Comparison of ENCODE assay signal across 19 mouse cellular contexts in the genomic region with DNA sequence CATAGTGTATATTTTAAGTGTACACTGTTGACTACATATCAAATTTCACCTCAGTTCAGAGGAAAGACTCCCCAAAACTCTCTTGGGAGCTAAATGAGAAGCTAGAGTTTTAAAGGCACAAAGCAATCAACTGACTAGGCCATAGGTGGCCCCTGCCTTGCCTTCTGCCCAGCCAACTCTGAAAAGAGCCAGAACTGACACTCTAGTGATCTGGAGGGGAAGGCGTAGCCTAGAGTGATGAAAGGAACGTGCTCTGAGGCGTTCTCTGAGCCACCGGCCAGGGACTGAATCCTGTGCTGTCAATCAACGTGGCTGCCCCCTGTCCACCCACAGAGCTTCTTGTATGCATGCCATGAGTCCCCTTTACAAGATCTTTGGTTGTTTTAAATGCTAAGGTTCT.
"Had no signal": no experiment of that assay in that cellular context is flagged by ENCODE, and none has a peak within 500 bp of the region (broad histone marks: within the 10 kb centered on the region; RNA-seq: fewer than 3 reads in every experiment).

No protein-coding gene starts in this region.

- H3K9me3 ChIP-seq: lung, embryonic 15.5 days; megakaryocyte, embryonic 14.5 days; midbrain, embryonic 15.5 days; neural tube, embryonic 12.5 days had no signal

- DNase-seq: lung, adult 2 months; lung, postnatal 14 days; lung, postnatal 36 days; retina, postnatal 1 day; right cerebral cortex, adult 18-20 months; right cerebral cortex, postnatal 25 days; right cerebral cortex, postnatal 4 days; spleen, adult 18-20 months; thymus, adult 18-20 months; thymus, postnatal 14 days; thymus, postnatal 36 days had no signal

- H3K9ac ChIP-seq: lung, embryonic 15.5 days; midbrain, embryonic 13.5 days; midbrain, embryonic 15.5 days; neural tube, embryonic 12.5 days had no signal

- H3K27me3 ChIP-seq: lung, embryonic 15.5 days; megakaryocyte, embryonic 14.5 days; midbrain, embryonic 13.5 days; midbrain, embryonic 15.5 days; neural tube, embryonic 12.5 days had no signal

- H3K27ac ChIP-seq: lung, embryonic 15.5 days; macrophage; midbrain, embryonic 13.5 days; midbrain, embryonic 15.5 days; neural tube, embryonic 12.5 days had no signal

- H3K36me3 ChIP-seq: lung, embryonic 15.5 days; midbrain, embryonic 13.5 days; midbrain, embryonic 15.5 days; neural tube, embryonic 12.5 days had no signal

- ATAC-seq: lung, postnatal 0 days; midbrain, embryonic 13.5 days; midbrain, embryonic 15.5 days had no signal

- H3K4me1 ChIP-seq: midbrain, embryonic 13.5 days; midbrain, embryonic 15.5 days; neural tube, embryonic 12.5 days had no signal

- H3K4me2 ChIP-seq: lung, embryonic 15.5 days; midbrain, embryonic 11.5 days; midbrain, embryonic 13.5 days; midbrain, embryonic 15.5 days; neural tube, embryonic 12.5 days had no signal

- H3K4me3 ChIP-seq: lung, embryonic 15.5 days; megakaryocyte, embryonic 14.5 days; midbrain, embryonic 13.5 days; midbrain, embryonic 15.5 days; neural tube, embryonic 12.5 days had no signal
